Mouse (Mus musculus) olfactory bulb, adult 2 months (tissue): ENCODE results near the gene Ppp1r11.

Source experiments
- CTCF ChIP-seq: fragments of 200-500 bp; IDR thresholded peaks from 2 replicates; pipeline ENCODE4 v1.5.1; 2012; ENCODE audit warnings: low read depth, mild to moderate bottlenecking, low read length, moderate library complexity; ENCODE audit not compliant: insufficient read depth
- POLR2A ChIP-seq: fragments of 200-500 bp; IDR thresholded peaks from 2 replicates; pipeline ENCODE4 v1.6.1; 2012; ENCODE audit warnings: mild to moderate bottlenecking, low read depth, low read length, moderate library complexity; ENCODE audit not compliant: insufficient read depth

DNA sequence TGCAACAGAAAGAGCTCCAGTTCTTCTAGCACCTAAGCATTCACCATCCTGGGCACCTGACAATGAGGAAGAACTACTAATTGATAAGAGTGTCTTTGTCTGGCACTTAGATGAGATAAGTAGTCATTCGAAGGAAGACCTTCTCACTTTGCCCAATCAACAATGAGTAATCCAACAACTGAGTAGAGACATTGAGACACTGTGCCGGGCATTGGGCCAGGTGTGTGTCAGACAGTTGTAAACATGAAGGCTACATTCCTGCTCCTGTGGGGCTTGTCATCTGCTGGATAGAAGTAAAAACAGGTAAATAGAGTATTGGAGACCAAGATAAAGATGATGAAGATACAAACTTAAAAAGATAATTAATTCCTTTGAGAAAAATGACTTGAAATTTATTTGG is 13.5 kb downstream of the Ppp1r11 start:
- TF ChIP-seq CTCF (no peak), POLR2A (no peak)
